Mouse (Mus musculus) forelimb bud, embryonic 11.5 days (tissue): ENCODE data around the gene Tenm4.

Experiments used
- DNase-seq: peaks from one replicate; pipeline ENCODE4 v3.0.0-alpha.2; 2012; ENCODE audit warnings: low read depth, low spot score

Tenm4 gene

GRCm38 (mm10) chr7:96677082-96677481, 506.0 kb downstream of the Tenm4 start:
- DNase-seq, result no peak

- no peak for DNase-seq
Measured at GRCm38 (mm10) chr7:96678236-96678635, 507.2 kb downstream of the Tenm4 start.

- DNase-seq, result no peak
Measured at GRCm38 (mm10) chr7:96679746-96680145, 508.7 kb downstream of the Tenm4 start.

- no peak for DNase-seq
Measured at GRCm38 (mm10) chr7:96680405-96680804, 509.4 kb downstream of the Tenm4 start.

- DNase-seq, result no peak
Measured at GRCm38 (mm10) chr7:96681808-96682207, 510.8 kb downstream of the Tenm4 start.

- no peak for DNase-seq
Measured at GRCm38 (mm10) chr7:96688141-96688540, 517.1 kb downstream of the Tenm4 start.

GRCm38 (mm10) chr7:96701097-96701845, 530.2 kb downstream of the Tenm4 start:
- no peak for DNase-seq

- DNase-seq, result no peak
Measured at GRCm38 (mm10) chr7:96703958-96704357, 532.9 kb downstream of the Tenm4 start.

GRCm38 (mm10) chr7:96705307-96706129, 534.5 kb downstream of the Tenm4 start:
- DNase-seq, result no peak

GRCm38 (mm10) chr7:96706531-96706930, 535.5 kb downstream of the Tenm4 start:
- no peak for DNase-seq

- no peak for DNase-seq
Measured at GRCm38 (mm10) chr7:96707112-96707511, 536.1 kb downstream of the Tenm4 start.

- no peak for DNase-seq
Measured at GRCm38 (mm10) chr7:96708071-96708470, 537.0 kb downstream of the Tenm4 start.

GRCm38 (mm10) chr7:96708561-96708960, 537.5 kb downstream of the Tenm4 start:
- no peak for DNase-seq

- no peak for DNase-seq
Measured at GRCm38 (mm10) chr7:96708968-96709367, 537.9 kb downstream of the Tenm4 start.

- DNase-seq, result peak; percentile 11
Measured at GRCm38 (mm10) chr7:96709891-96710290, 538.8 kb downstream of the Tenm4 start.

GRCm38 (mm10) chr7:96710658-96711071, 539.6 kb downstream of the Tenm4 start:
- no peak for DNase-seq

- no peak for DNase-seq
Measured at GRCm38 (mm10) chr7:96712876-96713275, 541.8 kb downstream of the Tenm4 start.

GRCm38 (mm10) chr7:96716911-96717310, 545.9 kb downstream of the Tenm4 start:
- DNase-seq, result no peak

- no peak for DNase-seq
Measured at GRCm38 (mm10) chr7:96718201-96719155, 547.4 kb downstream of the Tenm4 start.

GRCm38 (mm10) chr7:96719926-96720325, 548.9 kb downstream of the Tenm4 start:
- DNase-seq, result no peak

GRCm38 (mm10) chr7:96720465-96720864, 549.4 kb downstream of the Tenm4 start:
- no peak for DNase-seq

- DNase-seq, result no peak
Measured at GRCm38 (mm10) chr7:96722796-96723195, 551.8 kb downstream of the Tenm4 start.
